14 mouse cellular contexts compared by ENCODE assay signal in genomic region chr19:15829158-15829557, GRCm38 (mm10).
DNase-seq lines count a peak whose midpoint lies in the region; ATAC-seq lines count a peak whose summit lies in the region.
"Had no signal": no experiment of that assay in that cellular context is flagged by ENCODE, and none has a peak within 500 bp of the region (broad histone marks: within the 10 kb centered on the region; RNA-seq: fewer than 3 reads in every experiment).

No protein-coding gene starts in this region.

- H3K4me1 ChIP-seq in kidney, embryonic 14.5 days (ENCODE audit: control insufficient read depth, insufficient read depth, low read length): peaks cover 22% of the 10 kb centered on the region; the same call in 1 of the 2 replicates
- no peaks in the 10 kb centered on the region for H3K4me1 ChIP-seq in hindbrain, embryonic 16.5 days (ENCODE audit: control insufficient read depth, insufficient read depth, low read depth, low read length)

- H3K9me3 ChIP-seq in kidney, embryonic 14.5 days (ENCODE audit: control insufficient read depth, low read length): no peaks in the 10 kb centered on the region
- H3K9me3 ChIP-seq in hindbrain, embryonic 16.5 days (ENCODE audit: control insufficient read depth, low read length): no peaks in the 10 kb centered on the region
- H3K9me3 ChIP-seq: neural tube, embryonic 13.5 days had no signal

- H3K4me3 ChIP-seq in kidney, embryonic 14.5 days (ENCODE audit: low read length): no peak overlapping the region
- H3K4me3 ChIP-seq in hindbrain, embryonic 16.5 days (ENCODE audit: low read length): no peak overlapping the region
- H3K4me3 ChIP-seq: neural tube, embryonic 13.5 days had no signal

- no peaks in the 10 kb centered on the region for H3K36me3 ChIP-seq in kidney, embryonic 14.5 days (ENCODE audit: control insufficient read depth, insufficient read depth, low read length)
- no peaks in the 10 kb centered on the region for H3K36me3 ChIP-seq in hindbrain, embryonic 16.5 days (ENCODE audit: control insufficient read depth, insufficient read depth, low read length)
- H3K36me3 ChIP-seq: neural tube, embryonic 13.5 days had no signal

- WGBS in kidney, embryonic 14.5 days: 15% methylated on average over 5 of the region's 5 CpGs
- 72% methylated on average over 5 of the region's 5 CpGs for WGBS in hindbrain, embryonic 16.5 days

- DNase-seq in kidney, adult 9 months: no peak
- DNase-seq in thymus, postnatal 4 days: peak; percentile 10
- DNase-seq in thymus, postnatal 25 days: no peak
- peak; percentile 59 for DNase-seq in lung, postnatal 36 days
- no peak for DNase-seq in ovary, postnatal 10 days (ENCODE audit: low spot score)
- no peak for DNase-seq in left cerebral cortex, adult 8-10 months (ENCODE audit: low spot score in 2 of 2)
- DNase-seq: cerebellum, postnatal 36 days; forebrain, postnatal 0 days; heart, postnatal 10 days; thymus, adult 2 months had no signal

- no peak overlapping the region for H3K9ac ChIP-seq in kidney, embryonic 14.5 days (ENCODE audit: low read depth, low read length)
- no peak overlapping the region for H3K9ac ChIP-seq in hindbrain, embryonic 16.5 days (ENCODE audit: low read depth, low read length)
- H3K9ac ChIP-seq: forebrain, postnatal 0 days; neural tube, embryonic 13.5 days had no signal

- no peaks in the 10 kb centered on the region for H3K27me3 ChIP-seq in kidney, embryonic 14.5 days (ENCODE audit: control insufficient read depth, insufficient read depth, low read length)
- no peaks in the 10 kb centered on the region for H3K27me3 ChIP-seq in hindbrain, embryonic 16.5 days (replicated peaks; ENCODE audit: control insufficient read depth, insufficient read depth, low read length)
- H3K27me3 ChIP-seq: neural tube, embryonic 13.5 days had no signal

- peak overlapping the region; percentile 33; the same call in 1 of the 2 replicates for H3K27ac ChIP-seq in kidney, embryonic 14.5 days (ENCODE audit: low read depth, low read length)
- H3K27ac ChIP-seq in hindbrain, embryonic 16.5 days (ENCODE audit: low read depth, low read length): no peak overlapping the region
- H3K27ac ChIP-seq: neural tube, embryonic 13.5 days had no signal

- ATAC-seq in kidney, embryonic 14.5 days (ENCODE audit: low FRiP score, low TSS enrichment): peak; percentile 83
- no peak for ATAC-seq in hindbrain, embryonic 16.5 days
- ATAC-seq: forebrain, postnatal 0 days had no signal

- H3K4me2 ChIP-seq in kidney, embryonic 14.5 days (replicated peaks; ENCODE audit: low read depth, low read length): no peak overlapping the region
- no peak overlapping the region for H3K4me2 ChIP-seq in hindbrain, embryonic 16.5 days (ENCODE audit: low read length)
- H3K4me2 ChIP-seq: midbrain, embryonic 11.5 days; neural tube, embryonic 13.5 days had no signal

Comparison
In these comparisons a context has a peak if more than half of its experiments do, and no peak if none do; other contexts are left out.
1. DNase-seq: peak in thymus, postnatal 4 days (single experiment) and lung, postnatal 36 days (single experiment); none in kidney, adult 9 months (single experiment), thymus, postnatal 25 days (single experiment), ovary, postnatal 10 days (single experiment) and left cerebral cortex, adult 8-10 months (0 of 2).